Mouse (Mus musculus) limb, embryonic 13.5 days (tissue): Measurements from ENCODE around the gene Dlst. TPM values are rescaled to one million over a fixed set of nuclear protein-coding genes. Genes with fewer than 3 reads are reported as not detected.
A peak's percentile ranks its signal among the peaks of the same experiment; 100 is the strongest.

Experiments
- ATAC-seq: fragments of 200-750 bp; cut with Nextera tagmentation; 2 replicates; pipeline ENCODE4 v1.8.0; 2017; ENCODE audit warnings: low read depth, moderate number of reproducible peaks, moderate TSS enrichment; ENCODE audit not compliant: low FRiP score
- H3K27ac ChIP-seq: fragments of 300-500 bp; sonication (generic); 2 replicates; pipeline ENCODE4 v1.5.1; 2015; ENCODE audit warnings: inconsistent platforms, mild to moderate bottlenecking, moderate library complexity
- H3K27me3 ChIP-seq: fragments of 300-500 bp; sonication (generic); 2 replicates; pipeline ENCODE4 v1.6.1; 2015; ENCODE audit warnings: mild to moderate bottlenecking, inconsistent platforms
- H3K36me3 ChIP-seq: fragments of 300-500 bp; sonication (generic); 2 replicates; pipeline ENCODE4 v1.6.1; 2015; ENCODE audit warnings: inconsistent platforms, mild to moderate bottlenecking, moderate library complexity
- H3K4me1 ChIP-seq: fragments of 300-500 bp; sonication (generic); 2 replicates; pipeline ENCODE4 v1.6.1; 2015; ENCODE audit warnings: inconsistent platforms
- H3K4me2 ChIP-seq: fragments of 300-500 bp; sonication (generic); replicated peaks from 2 replicates; pipeline ENCODE4 v1.6.1; 2015; ENCODE audit warnings: inconsistent platforms, mild to moderate bottlenecking, moderate library complexity
- H3K4me3 ChIP-seq: fragments of 300-500 bp; sonication (generic); 2 replicates; pipeline ENCODE4 v1.5.1; 2015; ENCODE audit warnings: moderate library complexity, mild to moderate bottlenecking, inconsistent platforms
- H3K9ac ChIP-seq: fragments of 300-500 bp; sonication (generic); 2 replicates; pipeline ENCODE4 v1.6.1; 2015; ENCODE audit warnings: mild to moderate bottlenecking, inconsistent platforms
- H3K9me3 ChIP-seq: fragments of 300-500 bp; sonication (generic); 2 replicates; pipeline ENCODE4 v1.6.1; 2016; ENCODE audit warnings: inconsistent platforms
- WGBS: fragments of 180-500 bp; shearing (Covaris S2); methylation state at CpG from one replicate; pipeline ENCODE4 v1.1.7; 2015; 5-methylcytosine and 5-hydroxymethylcytosine counted together
- polyA plus RNA-seq: library from polyadenylated mRNA; unstranded; fragments of >200 nt; fragmentation: Nextera tagmentation; extraction: Ambion mirVana; gene quantifications from 2 replicates; pipeline ENCODE4 v1.2.1, GENCODE M21; 2015

Gene Dlst
- polyA plus RNA-seq, result 105 and 110 TPM in 2 replicates

GRCm38 (mm10) chr12:85110698-85111592 is at the start of gene Dlst, which contains the start of gene Prox2:
TSS of gene Dlst (plus strand) at chr12:85110833.
TSS of gene Prox2 (minus strand) at chr12:85110759.
- Histone ChIP-seq H3K4me2 (peak within 1 kb of the TSS; percentile 89), H3K4me3 (peak within 1 kb of the TSS; percentile 98), H3K27ac (peak within 1 kb of the TSS; percentile 85), H3K9me3 (no peaks in the 10 kb centered on the region), H3K9ac (peak within 1 kb of the TSS; percentile 97), H3K27me3 (no peaks in the 10 kb centered on the region), H3K4me1 (peaks cover 41% of the 10 kb centered on the region), H3K36me3 (peaks cover 16% of the 10 kb centered on the region)
- under 1% methylated on average over 81 of the region's 83 CpGs for WGBS
- peak; percentile 93 for ATAC-seq

- Histone ChIP-seq H3K9ac (no peak overlapping the region), H3K9me3 (no peaks in the 10 kb centered on the region), H3K36me3 (peaks cover 66% of the 10 kb centered on the region), H3K27me3 (no peaks in the 10 kb centered on the region), H3K4me3 (no peak overlapping the region), H3K27ac (no peak overlapping the region), H3K4me2 (no peak overlapping the region), H3K4me1 (no peaks in the 10 kb centered on the region)
- no peak for ATAC-seq
Observed at GRCm38 (mm10) chr12:85071043-85071442, 39.6 kb upstream of the Dlst start.

GRCm38 (mm10) chr12:85077100-85077499 is 33.5 kb upstream of the Dlst start:
- no peak overlapping the region for H3K4me3 ChIP-seq
- no peak overlapping the region for H3K9ac ChIP-seq
- no peaks in the 10 kb centered on the region for H3K4me1 ChIP-seq
- ATAC-seq, result no peak
- WGBS, result 87% methylated on average over 3 of the region's 3 CpGs
- peaks cover 35% of the 10 kb centered on the region for H3K36me3 ChIP-seq
- no peak overlapping the region for H3K4me2 ChIP-seq
- H3K9me3 ChIP-seq, result no peaks in the 10 kb centered on the region
- no peak overlapping the region for H3K27ac ChIP-seq
- H3K27me3 ChIP-seq, result no peaks in the 10 kb centered on the region

- H3K27me3 ChIP-seq, result no peaks in the 10 kb centered on the region
- WGBS, result 84% methylated on average over 2 of the region's 2 CpGs
- H3K4me2 ChIP-seq, result no peak overlapping the region
- no peak overlapping the region for H3K27ac ChIP-seq
- peaks cover 4% of the 10 kb centered on the region for H3K4me1 ChIP-seq
- H3K36me3 ChIP-seq, result peaks cover 31% of the 10 kb centered on the region
- no peak overlapping the region for H3K4me3 ChIP-seq
- no peak for ATAC-seq
- no peak overlapping the region for H3K9ac ChIP-seq
- H3K9me3 ChIP-seq, result no peaks in the 10 kb centered on the region
Observed at GRCm38 (mm10) chr12:85084257-85084656, 26.4 kb upstream of the Dlst start.

- Histone ChIP-seq H3K27ac (no peak overlapping the region), H3K9me3 (no peaks in the 10 kb centered on the region), H3K9ac (no peak overlapping the region), H3K4me3 (no peak overlapping the region), H3K36me3 (peaks cover 32% of the 10 kb centered on the region), H3K4me2 (no peak overlapping the region), H3K4me1 (peaks cover 4% of the 10 kb centered on the region), H3K27me3 (no peaks in the 10 kb centered on the region)
- no peak for ATAC-seq
- WGBS, result 66% methylated on average over 4 of the region's 4 CpGs
Observed at GRCm38 (mm10) chr12:85084941-85085340, 25.7 kb upstream of the Dlst start.

- H3K4me1 ChIP-seq, result peaks cover 4% of the 10 kb centered on the region
- no peak for ATAC-seq
- no peaks in the 10 kb centered on the region for H3K9me3 ChIP-seq
- 37% methylated on average over 12 of the region's 12 CpGs for WGBS
- no peak overlapping the region for H3K27ac ChIP-seq
- no peak overlapping the region for H3K4me3 ChIP-seq
- H3K36me3 ChIP-seq, result peaks cover 32% of the 10 kb centered on the region
- H3K9ac ChIP-seq, result no peak overlapping the region
- H3K27me3 ChIP-seq, result no peaks in the 10 kb centered on the region
- H3K4me2 ChIP-seq, result no peak overlapping the region
Observed at GRCm38 (mm10) chr12:85087845-85088244, 22.8 kb upstream of the Dlst start.

GRCm38 (mm10) chr12:85091190-85091589 is 19.4 kb upstream of the Dlst start:
- Histone ChIP-seq H3K36me3 (peaks cover 36% of the 10 kb centered on the region), H3K9ac (no peak overlapping the region), H3K27ac (no peak overlapping the region), H3K9me3 (no peaks in the 10 kb centered on the region), H3K4me3 (no peak overlapping the region), H3K27me3 (no peaks in the 10 kb centered on the region), H3K4me2 (no peak overlapping the region), H3K4me1 (peaks cover 30% of the 10 kb centered on the region)
- no peak for ATAC-seq
- WGBS, result 81% methylated on average over 3 of the region's 3 CpGs

GRCm38 (mm10) chr12:85092214-85092613 is 18.4 kb upstream of the Dlst start:
- H3K4me1 ChIP-seq, result peaks cover 40% of the 10 kb centered on the region
- no peak overlapping the region for H3K9ac ChIP-seq
- H3K27me3 ChIP-seq, result no peaks in the 10 kb centered on the region
- no peak for ATAC-seq
- no peaks in the 10 kb centered on the region for H3K9me3 ChIP-seq
- 3% methylated on average over 3 of the region's 3 CpGs for WGBS
- H3K36me3 ChIP-seq, result peaks cover 26% of the 10 kb centered on the region
- no peak overlapping the region for H3K4me2 ChIP-seq
- no peak overlapping the region for H3K4me3 ChIP-seq
- no peak overlapping the region for H3K27ac ChIP-seq

- Histone ChIP-seq H3K4me1 (peaks cover 36% of the 10 kb centered on the region), H3K4me2 (peak overlapping the region; percentile 14; the same call in 1 of the 2 replicates), H3K27ac (no peak overlapping the region), H3K4me3 (no peak overlapping the region), H3K9ac (peak overlapping the region; percentile 19; the same call in 1 of the 2 replicates), H3K9me3 (no peaks in the 10 kb centered on the region), H3K36me3 (peaks cover 8% of the 10 kb centered on the region), H3K27me3 (no peaks in the 10 kb centered on the region)
- WGBS, result 19% methylated on average over 14 of the region's 14 CpGs
- no peak for ATAC-seq
Observed at GRCm38 (mm10) chr12:85094010-85094409, 16.6 kb upstream of the Dlst start.

GRCm38 (mm10) chr12:85094706-85095105 is 15.9 kb upstream of the Dlst start:
- Histone ChIP-seq H3K4me1 (peaks cover 36% of the 10 kb centered on the region), H3K27ac (0 out of 2 replicates have a peak overlapping the region, but pooled peaks have one; percentile 10), H3K9me3 (no peaks in the 10 kb centered on the region), H3K4me3 (no peak overlapping the region), H3K36me3 (0 out of 2 replicates have a peak, but pooled peaks cover 4% of the 10 kb centered on the region), H3K4me2 (no peak overlapping the region), H3K9ac (0 out of 2 replicates have a peak overlapping the region, but pooled peaks have one; percentile 48), H3K27me3 (no peaks in the 10 kb centered on the region)
- 67% methylated on average over 10 of the region's 10 CpGs for WGBS
- no peak for ATAC-seq

GRCm38 (mm10) chr12:85095146-85095545 is 15.5 kb upstream of the Dlst start:
- 83% methylated on average over 11 of the region's 11 CpGs for WGBS
- Histone ChIP-seq H3K9ac (no peak overlapping the region), H3K4me2 (no peak overlapping the region), H3K36me3 (0 out of 2 replicates have a peak, but pooled peaks cover 4% of the 10 kb centered on the region), H3K27ac (no peak overlapping the region), H3K9me3 (no peaks in the 10 kb centered on the region), H3K4me1 (peaks cover 36% of the 10 kb centered on the region), H3K27me3 (no peaks in the 10 kb centered on the region), H3K4me3 (no peak overlapping the region)
- ATAC-seq, result no peak

- H3K4me2 ChIP-seq, result no peak overlapping the region
- 0 out of 2 replicates have a peak, but pooled peaks cover 4% of the 10 kb centered on the region for H3K36me3 ChIP-seq
- H3K4me1 ChIP-seq, result peaks cover 37% of the 10 kb centered on the region
- H3K4me3 ChIP-seq, result no peak overlapping the region
- H3K27me3 ChIP-seq, result no peaks in the 10 kb centered on the region
- no peak overlapping the region for H3K9ac ChIP-seq
- WGBS, result 88% methylated on average over 7 of the region's 7 CpGs
- no peak for ATAC-seq
- no peak overlapping the region; the same call in 1 of the 2 replicates for H3K27ac ChIP-seq
- no peaks in the 10 kb centered on the region for H3K9me3 ChIP-seq
Observed at GRCm38 (mm10) chr12:85095859-85096258, 14.8 kb upstream of the Dlst start.
